Mouse (Mus musculus): Measurements from ENCODE around the gene Dhrs4. TPM values are rescaled to one million over a fixed set of nuclear protein-coding genes. Genes with fewer than 3 reads are reported as not detected.

Dhrs4 gene
- polyA plus RNA-seq, 1 experiment: 9.0 TPM

DNA sequence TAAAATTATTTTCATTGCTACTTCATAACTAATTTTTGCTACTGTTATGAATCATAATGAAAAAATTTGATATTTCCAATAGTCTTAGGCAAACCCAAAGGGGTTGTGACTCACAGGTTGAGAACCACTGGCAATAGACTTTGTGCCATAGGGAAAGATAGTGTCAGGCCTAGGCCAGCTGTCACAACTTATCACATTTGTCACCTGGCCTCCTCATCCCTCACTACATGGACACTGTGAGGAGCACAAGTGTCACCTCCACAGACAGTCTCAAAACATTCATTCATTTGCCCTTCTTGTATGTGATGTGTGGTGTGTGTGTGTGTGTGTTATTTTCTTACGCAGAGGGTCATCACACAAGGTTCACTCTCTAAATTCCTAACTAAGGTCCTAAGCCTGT, 1.1 kb upstream of the Dhrs4 start:
- H3K36me3 ChIP-seq (ENCODE audit: control insufficient read depth): peaks cover 15% of the 10 kb centered on the region
- H3K4me1 ChIP-seq (ENCODE audit: control insufficient read depth): peaks cover 39% of the 10 kb centered on the region
- TF ChIP-seq TAL1 (IDR thresholded peaks at IDR 0.05; ENCODE audit: low read length) (no peak), GATA1 (IDR thresholded peaks at IDR 0.05; ENCODE audit: low read length) (no peak)
- H3K4me3 ChIP-seq (replicated peaks): no peak overlapping the region
- no peaks in the 10 kb centered on the region; the same call in 1 of the 2 replicates for H3K27me3 ChIP-seq (ENCODE audit: control insufficient read depth)
- H3K9me3 ChIP-seq (ENCODE audit: control insufficient read depth, low read length): no peaks in the 10 kb centered on the region

- TF ChIP-seq GATA1 (IDR thresholded peaks at IDR 0.05; ENCODE audit: low read length) (no peak), TAL1 (IDR thresholded peaks at IDR 0.05; ENCODE audit: low read length) (no peak)
- H3K9me3 ChIP-seq (ENCODE audit: control insufficient read depth, low read length): no peaks in the 10 kb centered on the region
- peaks cover 15% of the 10 kb centered on the region for H3K36me3 ChIP-seq (ENCODE audit: control insufficient read depth)
- H3K27me3 ChIP-seq (ENCODE audit: control insufficient read depth): no peaks in the 10 kb centered on the region
- H3K4me1 ChIP-seq (ENCODE audit: control insufficient read depth): peaks cover 39% of the 10 kb centered on the region
- H3K4me3 ChIP-seq (replicated peaks): peak overlapping the region; percentile 83
Observed at GRCm38 (mm10) chr14:55477829-55478228, 729 bp upstream of the Dhrs4 start.

GRCm38 (mm10) chr14:55479629-55480028, 1.1 kb downstream of the Dhrs4 start:
- no peaks in the 10 kb centered on the region for H3K27me3 ChIP-seq (ENCODE audit: control insufficient read depth)
- H3K9me3 ChIP-seq (ENCODE audit: control insufficient read depth, low read length): no peaks in the 10 kb centered on the region
- peak overlapping the region; percentile 83 for H3K4me3 ChIP-seq (replicated peaks)
- peaks cover 18% of the 10 kb centered on the region for H3K36me3 ChIP-seq (ENCODE audit: control insufficient read depth)
- H3K4me1 ChIP-seq (ENCODE audit: control insufficient read depth): peaks cover 39% of the 10 kb centered on the region
- no peak for TF ChIP-seq TAL1 (IDR thresholded peaks at IDR 0.05; ENCODE audit: low read length)

- Histone ChIP-seq H3K4me1 (ENCODE audit: control insufficient read depth) (peaks cover 9% of the 10 kb centered on the region), H3K27me3 (ENCODE audit: control insufficient read depth) (peaks cover 4% of the 10 kb centered on the region), H3K4me3 (replicated peaks) (no peak overlapping the region), H3K36me3 (ENCODE audit: control insufficient read depth) (peaks cover 51% of the 10 kb centered on the region), H3K9me3 (ENCODE audit: control insufficient read depth, low read length) (no peaks in the 10 kb centered on the region)
- no peak for TF ChIP-seq TAL1 (IDR thresholded peaks at IDR 0.05; ENCODE audit: low read length)
- no peak for TF ChIP-seq GATA1 (IDR thresholded peaks at IDR 0.05; ENCODE audit: low read length)
Observed at GRCm38 (mm10) chr14:55484430-55485085, 6.0 kb downstream of the Dhrs4 start.

- H3K4me1 ChIP-seq (ENCODE audit: control insufficient read depth): peaks cover 25% of the 10 kb centered on the region
- H3K27me3 ChIP-seq (ENCODE audit: control insufficient read depth): peaks cover 27% of the 10 kb centered on the region
- H3K9me3 ChIP-seq (ENCODE audit: control insufficient read depth, low read length): no peaks in the 10 kb centered on the region
- TF ChIP-seq GATA1 (IDR thresholded peaks at IDR 0.05; ENCODE audit: low read length): no peak
- TF ChIP-seq TAL1 (IDR thresholded peaks at IDR 0.05; ENCODE audit: low read length): no peak
- H3K4me3 ChIP-seq (replicated peaks): no peak overlapping the region
- peaks cover 38% of the 10 kb centered on the region for H3K36me3 ChIP-seq (ENCODE audit: control insufficient read depth)
Observed at GRCm38 (mm10) chr14:55486836-55487235, 8.3 kb downstream of the Dhrs4 start.

DNA sequence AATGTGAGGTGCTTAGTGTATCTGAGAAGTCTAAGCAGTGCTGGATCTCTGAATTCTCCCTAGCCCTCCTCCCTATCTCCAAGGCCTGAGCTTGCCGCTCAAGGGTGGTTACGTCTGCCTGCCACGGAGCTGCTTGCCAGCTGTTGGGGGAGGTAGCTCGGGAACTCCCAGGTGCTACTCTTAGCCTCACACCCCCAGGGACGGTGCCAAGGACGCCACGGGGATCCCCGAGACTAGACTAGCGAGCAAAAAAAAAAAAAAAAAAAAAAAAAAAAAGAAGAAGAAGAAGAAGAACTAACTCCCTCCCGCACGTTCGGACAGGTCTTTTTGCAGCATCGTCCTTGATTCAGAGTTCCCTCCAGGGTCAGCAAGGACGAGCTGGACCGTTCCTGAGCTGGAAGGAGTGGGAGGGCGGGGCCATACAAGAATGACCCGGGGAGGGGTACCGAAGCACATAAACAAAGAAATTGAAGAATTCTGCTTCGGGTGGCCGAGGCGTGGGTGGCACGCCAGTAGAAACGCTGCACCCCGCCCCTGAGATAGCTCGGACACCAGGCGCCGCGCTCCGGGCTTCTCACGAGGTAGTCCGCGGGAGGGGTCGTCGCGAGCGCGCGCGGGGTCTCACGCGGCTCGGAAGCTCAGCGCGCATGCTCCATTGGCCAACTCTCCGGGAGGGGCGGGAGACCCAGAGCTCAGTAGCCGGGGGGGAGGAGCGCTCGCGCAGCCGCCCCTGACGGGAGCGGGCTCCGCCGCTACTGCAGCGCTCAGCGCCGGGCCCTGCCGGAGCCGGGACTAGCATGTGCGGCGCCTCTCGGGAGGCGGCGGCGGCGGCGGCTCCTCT, 12.0 kb downstream of the Dhrs4 start, which contains the start of gene Carmil3:
TSS of gene Carmil3 (plus strand) at position 291 of the 841 bp plus-strand sequence.
- H3K9me3 ChIP-seq (ENCODE audit: control insufficient read depth, low read length): no peaks in the 10 kb centered on the region
- H3K36me3 ChIP-seq (ENCODE audit: control insufficient read depth): peaks cover 31% of the 10 kb centered on the region
- no peak for TF ChIP-seq TAL1 (IDR thresholded peaks at IDR 0.05; ENCODE audit: low read length)
- no peak for TF ChIP-seq GATA1 (IDR thresholded peaks at IDR 0.05; ENCODE audit: low read length)
- H3K27me3 ChIP-seq (ENCODE audit: control insufficient read depth): peaks cover 39% of the 10 kb centered on the region
- H3K4me1 ChIP-seq (ENCODE audit: control insufficient read depth): peaks cover 34% of the 10 kb centered on the region
- H3K4me3 ChIP-seq (replicated peaks): peak within 1 kb of the TSS; percentile 69

- peaks cover 23% of the 10 kb centered on the region for H3K36me3 ChIP-seq (ENCODE audit: control insufficient read depth)
- no peak for TF ChIP-seq GATA1 (IDR thresholded peaks at IDR 0.05; ENCODE audit: low read length)
- no peak for TF ChIP-seq TAL1 (IDR thresholded peaks at IDR 0.05; ENCODE audit: low read length)
- H3K27me3 ChIP-seq (ENCODE audit: control insufficient read depth): peaks cover 39% of the 10 kb centered on the region
Observed at GRCm38 (mm10) chr14:55491291-55491833, 12.8 kb downstream of the Dhrs4 start.

DNA sequence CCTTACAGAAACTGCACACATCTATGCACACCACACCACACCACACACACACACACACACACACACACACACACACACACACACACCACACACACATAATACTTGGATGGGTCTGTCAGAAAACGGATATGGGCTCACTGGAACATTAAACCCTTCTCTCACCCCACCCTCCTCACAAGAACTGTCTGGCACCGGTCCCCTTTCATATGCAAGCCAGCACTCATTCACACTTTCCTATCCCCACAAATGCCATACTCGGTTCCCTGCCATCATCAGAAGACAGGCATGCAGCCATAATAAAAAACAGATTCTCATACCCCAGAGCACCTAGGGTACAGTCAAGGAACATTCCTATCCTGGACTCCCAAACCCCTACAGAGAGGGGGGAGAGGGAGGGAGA, 13.5 kb downstream of the Dhrs4 start:
- TF ChIP-seq TAL1 (IDR thresholded peaks at IDR 0.05; ENCODE audit: low read length) (no peak), GATA1 (IDR thresholded peaks at IDR 0.05; ENCODE audit: low read length) (no peak)
- no peaks in the 10 kb centered on the region for H3K9me3 ChIP-seq (ENCODE audit: control insufficient read depth, low read length)

More at GRCm38 (mm10) chr14:55491291-55491833, 12.8 kb downstream of the Dhrs4 start:
- Histone ChIP-seq H3K9me3 (ENCODE audit: control insufficient read depth, low read length) (no peaks in the 10 kb centered on the region), H3K4me3 (replicated peaks) (peak overlapping the region; percentile 69), H3K4me1 (ENCODE audit: control insufficient read depth) (peaks cover 34% of the 10 kb centered on the region)

More for the DNA sequence above, 13.5 kb downstream of the Dhrs4 start:
- H3K27me3 ChIP-seq (ENCODE audit: control insufficient read depth): peaks cover 39% of the 10 kb centered on the region
- peaks cover 16% of the 10 kb centered on the region for H3K36me3 ChIP-seq (ENCODE audit: control insufficient read depth)
- peak overlapping the region; percentile 69 for H3K4me3 ChIP-seq (replicated peaks)
- peaks cover 34% of the 10 kb centered on the region for H3K4me1 ChIP-seq (ENCODE audit: control insufficient read depth)

Data from erythroblast, embryonic 14.5 days (primary cell).